In genomic region chr8:13203472-13203871, GRCm38 (mm10) we compare ENCODE assay signal across 10 mouse cellular contexts. TPM values are rescaled to one million over a fixed set of nuclear protein-coding genes. Genes with fewer than 3 reads are reported as not detected.
A peak's percentile ranks its signal among the peaks of the same experiment; 100 is the strongest.
DNase-seq lines count a peak whose midpoint lies in the region; ATAC-seq and TF ChIP-seq lines count a peak whose summit lies in the region.
"Had no signal": no experiment of that assay in that cellular context is flagged by ENCODE, and none has a peak within 500 bp of the region (broad histone marks: within the 10 kb centered on the region; RNA-seq: fewer than 3 reads in every experiment).

No protein-coding gene starts in this region.

- H3K9me3 ChIP-seq in heart, postnatal 0 days (replicated peaks; ENCODE audit: control insufficient read depth, low read length), result no peaks in the 10 kb centered on the region
- no peaks in the 10 kb centered on the region for H3K9me3 ChIP-seq in neural tube, embryonic 15.5 days (replicated peaks)
- H3K9me3 ChIP-seq: hindbrain, embryonic 10.5 days had no signal

- no peak overlapping the region for H3K4me2 ChIP-seq in heart, postnatal 0 days (ENCODE audit: low read depth, low read length)
- H3K4me2 ChIP-seq in neural tube, embryonic 15.5 days, result no peak overlapping the region

- TF ChIP-seq EP300 in heart, postnatal 0 days (IDR thresholded peaks at IDR 0.05; ENCODE audit: low read depth), result no peak

- peaks cover 18% of the 10 kb centered on the region; the same call in 1 of the 2 replicates for H3K4me1 ChIP-seq in heart, postnatal 0 days (ENCODE audit: control insufficient read depth, insufficient read depth)
- peaks cover 18% of the 10 kb centered on the region for H3K4me1 ChIP-seq in neural tube, embryonic 15.5 days

- H3K9ac ChIP-seq in heart, postnatal 0 days (replicated peaks; ENCODE audit: low read depth, low read length), result no peak overlapping the region
- no peak overlapping the region for H3K9ac ChIP-seq in neural tube, embryonic 15.5 days (replicated peaks)

- no peaks in the 10 kb centered on the region for H3K36me3 ChIP-seq in heart, postnatal 0 days (replicated peaks; ENCODE audit: control insufficient read depth, insufficient read depth, low read length)
- no peaks in the 10 kb centered on the region for H3K36me3 ChIP-seq in neural tube, embryonic 15.5 days
- H3K36me3 ChIP-seq: hindbrain, embryonic 10.5 days had no signal

- WGBS in heart, postnatal 0 days, result 76% methylated on average over 1 of the region's 1 CpGs
- 69% methylated on average over 1 of the region's 1 CpGs for WGBS in neural tube, embryonic 15.5 days

- no peak overlapping the region for H3K27ac ChIP-seq in heart, postnatal 0 days (ENCODE audit: low read depth)
- H3K27ac ChIP-seq in neural tube, embryonic 15.5 days (replicated peaks), result no peak overlapping the region
- H3K27ac ChIP-seq: hindbrain, embryonic 10.5 days had no signal

- no peak overlapping the region for H3K4me3 ChIP-seq in heart, postnatal 0 days (ENCODE audit: low read depth, low read length)
- H3K4me3 ChIP-seq in neural tube, embryonic 15.5 days (replicated peaks), result no peak overlapping the region
- H3K4me3 ChIP-seq: hindbrain, embryonic 10.5 days had no signal

- ATAC-seq in heart, postnatal 0 days (ENCODE audit: insufficient read depth, low read depth), result no peak
- ATAC-seq in megakaryocyte progenitor cell, adult 5-6 weeks (replicated peaks; ENCODE audit: poor library complexity), result peak; percentile 54
- ATAC-seq in neural tube, embryonic 15.5 days (ENCODE audit: low FRiP score), result no peak

- intact Hi-C loops in left cerebral cortex, postnatal 10 days (cut with DNase I), result no loop called here

- peak; percentile 25; the same call in 1 of the 2 replicates for TF ChIP-seq CTCF in heart, postnatal 0 days (IDR thresholded peaks at IDR 0.05; ENCODE audit: low read depth)

- H3K27me3 ChIP-seq in heart, postnatal 0 days (ENCODE audit: control insufficient read depth, insufficient read depth, low read length), result peaks cover 18% of the 10 kb centered on the region; the same call in 1 of the 2 replicates
- peaks cover 27% of the 10 kb centered on the region for H3K27me3 ChIP-seq in neural tube, embryonic 15.5 days (replicated peaks)

- no peak for DNase-seq in heart, postnatal 0 days (ENCODE audit: low spot score)
- DNase-seq in heart, adult 9 months (ENCODE audit: low spot score in 2 of 2), result no peak
- DNase-seq in CD4-positive helper T cell, adult 2 months (ENCODE audit: low read depth, low spot score), result peak; percentile 21
- DNase-seq in c-Kit-positive CD71-positive TER-119-positive erythroid progenitor cells, embryonic 14.5 days (ENCODE audit: low spot score), result peak; percentile 53
- DNase-seq in ovary, postnatal 10 days (ENCODE audit: low spot score), result no peak
- no peak for DNase-seq in left cerebral cortex, postnatal 10 days (ENCODE audit: extremely low spot score in 1 of 2, low spot score in 2 of 2)

RNA-seq across cellular contexts. Expression of gene Grtp1, which starts 3.1 kb away (rescaled TPM):
- total RNA-seq in heart, postnatal 0 days (2014; rRNA removed; ENCODE audit: low replicate concordance), result 4.4 and 9.9 TPM in 2 replicates
- 10.0 and 11.9 TPM in 2 replicates for polyA plus RNA-seq in heart, postnatal 0 days (2015; fragmentation: Nextera tagmentation; extraction: Ambion mirVana)
- 0.71 and 1.0 TPM in 2 replicates for total RNA-seq in megakaryocyte progenitor cell, adult 5-6 weeks (2015)
- 0.08 and 0.37 TPM in 2 replicates for total RNA-seq in megakaryocyte progenitor cell, adult 5-6 weeks (2017)
- 1 to 10 TPM; 4.9 to 6.4 TPM for total RNA-seq in left cerebral cortex, postnatal 10 days (2021)
- polyA plus RNA-seq in neural tube, embryonic 15.5 days (2015; fragmentation: Nextera tagmentation; extraction: Ambion mirVana), result 14.4 and 19.0 TPM in 2 replicates

RNA-seq across cellular contexts. Expression of gene Lamp1, which starts 44.5 kb away (rescaled TPM):
- 317 and 327 TPM in 2 replicates for total RNA-seq in heart, postnatal 0 days (2014; rRNA removed; ENCODE audit: low replicate concordance)
- polyA plus RNA-seq in heart, postnatal 0 days (2015; fragmentation: Nextera tagmentation; extraction: Ambion mirVana), result 266 and 267 TPM in 2 replicates
- total RNA-seq in megakaryocyte progenitor cell, adult 5-6 weeks (2015), result 209 and 240 TPM in 2 replicates
- 259 and 273 TPM in 2 replicates for total RNA-seq in megakaryocyte progenitor cell, adult 5-6 weeks (2017)
- 100 to 1,000 TPM; 300 to 304 TPM for total RNA-seq in left cerebral cortex, postnatal 10 days (2021)
- polyA plus RNA-seq in neural tube, embryonic 15.5 days (2015; fragmentation: Nextera tagmentation; extraction: Ambion mirVana), result 286 and 295 TPM in 2 replicates

RNA-seq across cellular contexts. Expression of gene Adprhl1, which starts 50.5 kb away (rescaled TPM):
- total RNA-seq in heart, postnatal 0 days (2014; rRNA removed; ENCODE audit: low replicate concordance), result 252 and 255 TPM in 2 replicates
- 317 and 337 TPM in 2 replicates for polyA plus RNA-seq in heart, postnatal 0 days (2015; fragmentation: Nextera tagmentation; extraction: Ambion mirVana)
- total RNA-seq in megakaryocyte progenitor cell, adult 5-6 weeks (2015), result not detected in 2 replicates
- total RNA-seq in megakaryocyte progenitor cell, adult 5-6 weeks (2017), result not detected in 2 replicates
- 1 to 10 TPM; 1.3 to 1.9 TPM for total RNA-seq in left cerebral cortex, postnatal 10 days (2021)
- polyA plus RNA-seq in neural tube, embryonic 15.5 days (2015; fragmentation: Nextera tagmentation; extraction: Ambion mirVana), result 1.1 and 1.8 TPM in 2 replicates
- polyA plus RNA-seq: liver, adult 2 months had no signal

Comparison
In these comparisons a context has a peak if more than half of its experiments do, and no peak if none do; other contexts are left out.
1. DNase-seq: peak in CD4-positive helper T cell, adult 2 months (single experiment) and c-Kit-positive CD71-positive TER-119-positive erythroid progenitor cells, embryonic 14.5 days (single experiment); none in heart, postnatal 0 days (single experiment), heart, adult 9 months (0 of 2), ovary, postnatal 10 days (single experiment) and left cerebral cortex, postnatal 10 days (0 of 2).
2. RNA of gene Adprhl1, which starts 50.5 kb away (total RNA-seq): 252 to 255 TPM in heart, postnatal 0 days; 1.3 to 1.9 TPM in left cerebral cortex, postnatal 10 days and not detected in megakaryocyte progenitor cell, adult 5-6 weeks; every median in the first group is over 10 times any median in the second.